Mouse (Mus musculus): Measurements from ENCODE around the gene Svs3a.
"Not testable (repeated sequence)": the region's sequence is repeated elsewhere in the genome, so short reads cannot be mapped to it uniquely, and the experiment has no call there.

Gene Svs3a

DNA sequence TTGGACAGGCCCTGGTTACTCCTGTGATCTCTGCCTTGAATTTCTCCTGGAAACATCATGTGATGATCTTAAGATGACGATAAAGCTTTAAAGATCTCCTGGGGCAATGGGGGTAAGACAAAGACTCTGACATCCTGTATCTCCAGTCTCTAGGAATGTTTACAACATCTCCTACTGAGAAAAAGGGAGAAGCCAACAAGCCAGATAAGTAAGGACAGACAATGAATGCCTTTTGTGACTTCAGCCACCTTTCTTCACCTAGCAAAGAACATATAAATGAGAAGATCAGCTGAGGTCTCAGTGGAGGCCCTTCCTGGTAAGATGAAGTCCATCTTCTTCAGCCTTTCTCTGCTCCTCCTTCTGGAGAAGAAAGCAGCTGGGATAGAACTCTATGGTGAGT lies at the start of gene Svs3a:
Gene Svs3a (plus strand): TSS at position 301 of the 400 bp plus-strand sequence.
- DNase-seq: not testable (repeated sequence)

DNA sequence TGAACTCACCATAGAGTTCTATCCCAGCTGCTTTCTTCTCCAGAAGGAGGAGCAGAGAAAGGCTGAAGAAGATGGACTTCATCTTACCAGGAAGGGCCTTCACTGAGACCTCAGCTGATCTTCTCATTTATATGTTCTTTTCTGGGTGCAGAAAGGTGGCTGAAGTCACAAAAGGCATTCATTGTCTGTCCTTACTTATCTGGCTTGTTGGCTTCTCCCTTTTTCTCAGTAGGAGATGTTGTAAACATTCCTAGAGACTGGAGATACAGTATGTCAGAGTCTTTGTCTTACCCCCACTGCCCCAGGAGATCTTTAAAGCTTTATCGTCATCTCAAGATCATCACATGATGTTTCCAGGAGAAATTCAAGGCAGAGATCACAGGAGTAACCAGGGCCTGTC lies 32.5 kb upstream of the Svs3a start, which contains the start of gene Svs3b:
Gene Svs3b (minus strand): TSS at position 101 of the 400 bp plus-strand sequence.
- DNase-seq: not testable (repeated sequence)

DNA sequence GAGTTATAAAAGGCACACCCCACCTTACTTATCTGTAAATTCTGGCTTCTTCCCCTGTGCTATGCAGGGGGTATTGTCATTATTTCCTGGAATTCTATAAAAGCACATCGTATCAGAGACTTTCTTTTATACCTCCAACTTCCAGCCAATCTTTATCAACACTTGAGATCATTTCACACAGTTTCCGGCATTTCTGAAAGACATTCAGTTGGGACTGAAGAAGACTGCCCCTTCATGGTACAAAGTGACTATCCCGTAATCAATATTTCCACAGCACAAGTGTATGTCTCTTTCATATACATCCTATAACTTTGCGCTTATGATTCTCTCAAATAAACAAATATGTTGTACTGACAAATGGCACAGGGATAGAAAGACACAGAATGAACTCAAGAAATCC lies 10.7 kb upstream of the Svs3a start, which contains the start of gene Svs4:
Gene Svs4 (minus strand): TSS at position 101 of the 400 bp plus-strand sequence.
- DNase-seq: no peak

DNA sequence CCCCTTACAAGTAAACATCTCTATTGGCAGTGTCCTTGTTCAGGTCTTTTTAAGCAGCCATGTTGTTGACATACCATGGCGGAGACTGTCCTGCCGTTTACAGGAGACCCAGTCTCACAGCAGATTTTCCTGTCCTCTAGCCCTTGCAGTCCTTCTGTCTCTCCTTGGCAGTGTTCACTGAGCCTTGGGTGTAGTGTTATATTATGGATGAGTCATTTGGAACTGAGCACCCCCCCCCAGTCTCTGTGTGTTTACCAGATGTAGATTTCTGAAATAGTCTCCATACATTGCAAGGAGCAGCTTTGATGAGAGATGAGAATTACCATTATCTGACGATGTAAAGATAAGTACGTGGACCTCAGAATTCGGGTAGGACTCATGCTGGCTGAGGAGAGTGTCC lies 23.5 kb downstream of the Svs3a start:
- DNase-seq: no peak

DNA sequence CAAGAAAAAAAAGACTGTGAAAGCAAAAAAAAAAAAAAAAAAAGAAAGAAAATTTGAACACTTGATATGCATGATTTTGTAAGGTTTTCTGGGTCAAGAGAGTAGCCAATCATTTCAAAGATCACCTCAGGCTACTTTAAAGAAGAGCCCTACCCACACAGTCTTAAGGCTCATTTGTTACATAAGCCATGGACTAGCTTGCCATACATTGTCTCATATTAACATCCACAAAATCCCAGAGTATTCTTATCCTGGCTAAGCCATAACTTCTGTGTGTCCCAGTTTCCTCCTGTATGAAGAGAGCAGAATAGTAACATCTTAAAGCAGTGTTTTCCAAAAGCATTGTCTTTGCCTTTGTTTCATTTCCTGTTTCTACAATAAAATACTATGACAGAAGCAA lies 26.4 kb downstream of the Svs3a start:
- not testable (repeated sequence) for DNase-seq

DNA sequence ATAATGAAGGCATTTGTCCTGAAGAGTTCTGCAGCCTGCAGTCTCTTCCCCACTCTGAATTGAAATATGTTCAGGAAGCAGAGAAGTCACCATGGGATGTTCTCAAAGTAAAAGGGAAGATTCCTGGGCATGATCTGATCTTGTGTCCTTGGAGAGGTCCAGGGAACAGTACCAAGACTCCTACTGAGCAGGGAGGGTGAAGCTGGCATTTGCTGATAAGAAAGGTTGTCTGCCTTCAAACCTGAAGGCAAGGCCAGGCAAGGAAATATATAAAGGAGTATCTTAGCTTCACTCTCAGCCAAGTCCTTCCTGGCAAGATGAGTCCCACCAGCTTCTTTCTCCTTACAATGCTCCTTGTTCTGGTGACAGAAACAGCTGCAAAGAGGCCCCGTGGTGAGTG lies 27.4 kb downstream of the Svs3a start, which contains the start of gene Svs6:
Gene Svs6 (plus strand): TSS at position 301 of the 400 bp plus-strand sequence.
- DNase-seq: not testable (repeated sequence)

DNA sequence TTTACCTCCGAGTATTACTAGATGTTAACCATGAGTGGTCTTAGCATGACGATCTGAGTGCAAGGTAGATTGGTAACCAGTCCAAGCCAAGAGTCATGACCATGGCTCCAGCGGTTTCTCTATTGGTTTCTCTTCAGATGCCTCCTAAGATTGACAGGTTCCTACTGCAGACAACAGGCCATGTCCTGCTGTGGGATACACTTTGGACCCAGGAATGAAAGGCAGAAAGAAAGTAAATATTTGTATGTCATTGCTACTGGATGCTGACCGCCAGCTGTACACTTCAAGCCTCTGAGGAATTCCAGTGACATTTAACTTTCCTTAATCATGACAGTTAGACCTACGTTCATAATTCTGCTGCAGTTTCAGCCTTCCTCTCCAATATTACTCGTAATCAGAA lies 31.9 kb downstream of the Svs3a start:
- no peak for DNase-seq

DNA sequence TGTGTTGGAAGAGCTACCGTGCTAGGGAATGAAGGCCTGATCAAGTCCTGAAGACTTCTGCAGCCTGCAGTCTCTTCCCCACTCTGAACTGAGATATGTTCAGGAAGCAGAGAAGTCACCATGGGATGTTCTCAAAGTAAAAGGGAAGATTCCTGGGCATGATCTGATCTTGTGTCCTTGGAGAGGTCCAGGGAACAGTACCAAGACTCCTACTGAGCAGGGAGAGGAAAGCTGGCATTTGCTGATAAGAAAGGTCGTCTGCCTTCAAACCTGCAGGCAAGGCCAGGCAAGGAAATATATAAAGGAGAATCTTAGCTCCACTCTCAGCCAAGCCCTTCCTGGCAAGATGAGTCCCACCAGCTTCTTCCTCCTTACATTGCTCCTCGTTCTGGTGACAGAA lies 43.4 kb downstream of the Svs3a start, which contains the start of gene Svs5:
Gene Svs5 (plus strand): TSS at position 301 of the 400 bp plus-strand sequence.
- DNase-seq: not testable (repeated sequence)

Data from cerebellum, adult 9-11 months (tissue).